Mouse (Mus musculus) liver, adult 2 months (tissue): ENCODE results near the gene Mlana.

Experiments
- CTCF ChIP-seq: fragments of 200-500 bp; IDR thresholded peaks from 2 replicates; pipeline ENCODE4 v1.5.1; 2011; ENCODE audit warnings: low read depth, low read length, control low read depth
- POLR2A ChIP-seq: fragments of 200-500 bp; IDR thresholded peaks from 2 replicates; pipeline ENCODE4 v1.6.1; 2011; ENCODE audit warnings: low read length, control low read depth; ENCODE audit not compliant: insufficient read depth; ENCODE audit errors: extremely low read depth

GRCm38 (mm10) chr19:29660835-29661764, 36.5 kb upstream of the Mlana start:
- no peak for TF ChIP-seq POLR2A
- TF ChIP-seq CTCF: no peak
